Mouse (Mus musculus): Measurements from ENCODE around the gene Fbln2. TPM values are rescaled to one million over a fixed set of nuclear protein-coding genes. Genes with fewer than 3 reads are reported as not detected.
A peak's percentile ranks its signal among the peaks of the same experiment; 100 is the strongest.

Fbln2 gene
- total and polyA plus RNA-seq, 3 experiments, result 55.8 to 117 (median 56.9) TPM

GRCm38 (mm10) chr6:91198456-91198855, 13.8 kb upstream of the Fbln2 start:
- H3K9ac ChIP-seq (ENCODE audit: low read depth, low read length), result no peak overlapping the region
- H3K4me3 ChIP-seq, result no peak overlapping the region
- H3K27ac ChIP-seq, result no peak overlapping the region
- H3K4me1 ChIP-seq (ENCODE audit: control insufficient read depth, insufficient read depth, low read length), result peaks cover 7% of the 10 kb centered on the region
- H3K36me3 ChIP-seq (ENCODE audit: control insufficient read depth, insufficient read depth, low read length), result no peaks in the 10 kb centered on the region
- intact Hi-C loops (cut with DNase I), result no loop called here
- no peak for DNase-seq
- 72% methylated on average over 2 of the region's 2 CpGs for WGBS
- no peaks in the 10 kb centered on the region for H3K79me2 ChIP-seq (replicated peaks; ENCODE audit: control insufficient read depth, insufficient read depth, low read length)
- H3K27me3 ChIP-seq (ENCODE audit: control insufficient read depth, insufficient read depth, low read length), result no peaks in the 10 kb centered on the region
- no peak for TF ChIP-seq CTCF (IDR thresholded peaks at IDR 0.05)
- no peak for TF ChIP-seq EP300 (IDR thresholded peaks at IDR 0.05; ENCODE audit: insufficient read depth, low read depth, low read length)
- no peak for TF ChIP-seq POLR2A (IDR thresholded peaks at IDR 0.05; ENCODE audit: insufficient read depth, low read depth, low read length)

- DNase-seq, result no peak
- WGBS, result 59% methylated on average over 8 of the region's 8 CpGs
- H3K4me1 ChIP-seq (ENCODE audit: control insufficient read depth, insufficient read depth, low read length), result peaks cover 7% of the 10 kb centered on the region
- intact Hi-C loops (cut with DNase I), result no loop called here
- H3K36me3 ChIP-seq (ENCODE audit: control insufficient read depth, insufficient read depth, low read length), result no peaks in the 10 kb centered on the region
- no peaks in the 10 kb centered on the region for H3K79me2 ChIP-seq (replicated peaks; ENCODE audit: control insufficient read depth, insufficient read depth, low read length)
- H3K9ac ChIP-seq (ENCODE audit: low read depth, low read length), result no peak overlapping the region
- TF ChIP-seq EP300 (IDR thresholded peaks at IDR 0.05; ENCODE audit: insufficient read depth, low read depth, low read length) (no peak), POLR2A (IDR thresholded peaks at IDR 0.05; ENCODE audit: insufficient read depth, low read depth, low read length) (no peak)
- H3K4me3 ChIP-seq, result no peak overlapping the region
- H3K27ac ChIP-seq, result no peak overlapping the region
- no peaks in the 10 kb centered on the region for H3K27me3 ChIP-seq (ENCODE audit: control insufficient read depth, insufficient read depth, low read length)
Observed at GRCm38 (mm10) chr6:91200429-91201188, 11.6 kb upstream of the Fbln2 start.

GRCm38 (mm10) chr6:91201881-91202341, 10.3 kb upstream of the Fbln2 start:
- Histone ChIP-seq H3K4me3 (no peak overlapping the region), H3K27me3 (ENCODE audit: control insufficient read depth, insufficient read depth, low read length) (no peaks in the 10 kb centered on the region), H3K36me3 (ENCODE audit: control insufficient read depth, insufficient read depth, low read length) (no peaks in the 10 kb centered on the region), H3K4me1 (ENCODE audit: control insufficient read depth, insufficient read depth, low read length) (peaks cover 7% of the 10 kb centered on the region), H3K9ac (ENCODE audit: low read depth, low read length) (no peak overlapping the region), H3K79me2 (replicated peaks; ENCODE audit: control insufficient read depth, insufficient read depth, low read length) (no peaks in the 10 kb centered on the region), H3K27ac (peak overlapping the region; percentile 42)
- intact Hi-C loops (cut with DNase I), result no loop called here
- peak; percentile 67 to 73 for DNase-seq
- no peak for TF ChIP-seq CTCF (IDR thresholded peaks at IDR 0.05)
- 0 out of 2 replicates have a peak, but pooled peaks have one; percentile 28 for TF ChIP-seq EP300 (IDR thresholded peaks at IDR 0.05; ENCODE audit: insufficient read depth, low read depth, low read length)
- TF ChIP-seq POLR2A (IDR thresholded peaks at IDR 0.05; ENCODE audit: insufficient read depth, low read depth, low read length), result no peak
- 32% methylated on average over 8 of the region's 8 CpGs for WGBS

GRCm38 (mm10) chr6:91202571-91202970, 9.7 kb upstream of the Fbln2 start:
- Histone ChIP-seq H3K4me1 (ENCODE audit: control insufficient read depth, insufficient read depth, low read length) (peaks cover 7% of the 10 kb centered on the region), H3K27ac (peak overlapping the region; percentile 42; the same call in 1 of the 2 replicates), H3K4me3 (no peak overlapping the region), H3K79me2 (replicated peaks; ENCODE audit: control insufficient read depth, insufficient read depth, low read length) (no peaks in the 10 kb centered on the region), H3K9ac (ENCODE audit: low read depth, low read length) (no peak overlapping the region), H3K27me3 (ENCODE audit: control insufficient read depth, insufficient read depth, low read length) (no peaks in the 10 kb centered on the region), H3K36me3 (ENCODE audit: control insufficient read depth, insufficient read depth, low read length) (no peaks in the 10 kb centered on the region)
- no peak for TF ChIP-seq CTCF (IDR thresholded peaks at IDR 0.05)
- TF ChIP-seq POLR2A (IDR thresholded peaks at IDR 0.05; ENCODE audit: insufficient read depth, low read depth, low read length), result no peak
- TF ChIP-seq EP300 (IDR thresholded peaks at IDR 0.05; ENCODE audit: insufficient read depth, low read depth, low read length), result no peak
- intact Hi-C loops (cut with DNase I), result no loop called here
- DNase-seq, result peak in 1 of 2 experiments; percentile 25
- 72% methylated on average over 4 of the region's 4 CpGs for WGBS

DNA sequence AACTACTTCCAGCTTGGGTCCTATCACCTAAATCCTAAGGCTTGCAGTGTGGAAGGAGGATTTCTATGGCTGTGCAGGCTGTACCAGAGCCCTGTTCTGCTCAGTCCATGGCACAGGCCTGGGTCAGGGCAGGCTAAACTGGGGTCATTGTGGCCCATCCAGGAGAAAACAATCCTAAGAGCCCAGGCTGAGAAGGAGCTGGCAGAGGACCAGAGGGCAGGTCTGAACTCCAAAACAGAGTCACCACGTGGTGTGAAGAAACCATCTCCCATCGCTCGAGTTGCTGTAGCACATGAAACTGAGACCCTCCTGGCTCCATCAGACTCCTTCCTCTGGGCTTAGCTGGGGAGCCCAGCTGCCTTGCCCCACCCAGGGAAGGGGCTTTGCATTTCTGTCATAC, 6.9 kb upstream of the Fbln2 start:
- no peaks in the 10 kb centered on the region for H3K27me3 ChIP-seq (ENCODE audit: control insufficient read depth, insufficient read depth, low read length)
- 49% methylated on average over 3 of the region's 3 CpGs for WGBS
- no peak overlapping the region for H3K27ac ChIP-seq
- H3K4me3 ChIP-seq, result no peak overlapping the region
- intact Hi-C loops (cut with DNase I), result no loop called here
- TF ChIP-seq CTCF (IDR thresholded peaks at IDR 0.05) (no peak), EP300 (IDR thresholded peaks at IDR 0.05; ENCODE audit: insufficient read depth, low read depth, low read length) (no peak), POLR2A (IDR thresholded peaks at IDR 0.05; ENCODE audit: insufficient read depth, low read depth, low read length) (no peak)
- DNase-seq, result peak in 1 of 2 experiments; percentile 22
- no peaks in the 10 kb centered on the region for H3K79me2 ChIP-seq (replicated peaks; ENCODE audit: control insufficient read depth, insufficient read depth, low read length)
- H3K36me3 ChIP-seq (ENCODE audit: control insufficient read depth, insufficient read depth, low read length), result no peaks in the 10 kb centered on the region
- no peak overlapping the region for H3K9ac ChIP-seq (ENCODE audit: low read depth, low read length)
- H3K4me1 ChIP-seq (ENCODE audit: control insufficient read depth, insufficient read depth, low read length), result peaks cover 11% of the 10 kb centered on the region

GRCm38 (mm10) chr6:91205791-91206190, 6.5 kb upstream of the Fbln2 start:
- TF ChIP-seq POLR2A (IDR thresholded peaks at IDR 0.05; ENCODE audit: insufficient read depth, low read depth, low read length), result no peak
- TF ChIP-seq CTCF (IDR thresholded peaks at IDR 0.05), result no peak
- TF ChIP-seq EP300 (IDR thresholded peaks at IDR 0.05; ENCODE audit: insufficient read depth, low read depth, low read length), result no peak
- Histone ChIP-seq H3K36me3 (ENCODE audit: control insufficient read depth, insufficient read depth, low read length) (no peaks in the 10 kb centered on the region), H3K79me2 (replicated peaks; ENCODE audit: control insufficient read depth, insufficient read depth, low read length) (no peaks in the 10 kb centered on the region), H3K9ac (ENCODE audit: low read depth, low read length) (no peak overlapping the region), H3K27me3 (ENCODE audit: control insufficient read depth, insufficient read depth, low read length) (no peaks in the 10 kb centered on the region), H3K27ac (no peak overlapping the region), H3K4me1 (ENCODE audit: control insufficient read depth, insufficient read depth, low read length) (peaks cover 11% of the 10 kb centered on the region), H3K4me3 (no peak overlapping the region)
- DNase-seq, result no peak
- intact Hi-C loops (cut with DNase I), result no loop called here
- WGBS, result 66% methylated on average over 5 of the region's 5 CpGs

Measured in heart, adult 2 months (tissue).